Mouse (Mus musculus): ENCODE data around the gene Ckap2l. TPM values are rescaled to one million over a fixed set of nuclear protein-coding genes. Genes with fewer than 3 reads are reported as not detected.

Gene Ckap2l
- polyA plus RNA-seq, 1 experiment from 2014 or later = 37.0 TPM

DNA sequence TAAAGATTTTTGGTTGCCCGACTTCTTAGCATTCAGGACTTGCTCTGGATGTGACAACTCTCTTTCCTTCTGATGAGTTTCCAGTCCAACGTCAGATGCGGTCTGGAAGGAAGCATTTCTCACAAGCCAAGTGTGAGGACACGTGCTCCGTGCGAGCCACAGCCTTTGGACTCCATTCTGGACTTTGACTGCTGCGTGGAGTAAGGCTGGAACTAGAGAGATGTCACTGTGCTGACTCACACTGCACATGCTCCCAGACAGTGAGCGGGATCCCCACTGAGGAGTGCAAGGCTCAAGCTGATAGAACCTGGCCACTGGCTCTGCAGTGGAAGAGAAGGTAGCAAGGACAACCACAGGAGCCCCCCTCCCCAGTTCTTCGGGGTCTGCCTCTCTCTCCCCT lies 64.5 kb downstream of the Ckap2l start:
- Histone ChIP-seq H3K9ac (no peak overlapping the region), H3K27ac (peak overlapping the region; percentile 77), H3K36me3 (no peaks in the 10 kb centered on the region), H3K4me1 (peaks cover 5% of the 10 kb centered on the region; the same call in 1 of the 2 replicates), H3K4me3 (no peak overlapping the region), H3K4me2 (no peak overlapping the region), H3K9me3 (no peaks in the 10 kb centered on the region), H3K27me3 (no peaks in the 10 kb centered on the region)
- peak; percentile 58; the same call in 1 of the 2 replicates for ATAC-seq (ENCODE audit: insufficient number of reproducible peaks, low FRiP score, low TSS enrichment, low read depth)
- WGBS = 69% methylated on average over 9 of the region's 9 CpGs

DNA sequence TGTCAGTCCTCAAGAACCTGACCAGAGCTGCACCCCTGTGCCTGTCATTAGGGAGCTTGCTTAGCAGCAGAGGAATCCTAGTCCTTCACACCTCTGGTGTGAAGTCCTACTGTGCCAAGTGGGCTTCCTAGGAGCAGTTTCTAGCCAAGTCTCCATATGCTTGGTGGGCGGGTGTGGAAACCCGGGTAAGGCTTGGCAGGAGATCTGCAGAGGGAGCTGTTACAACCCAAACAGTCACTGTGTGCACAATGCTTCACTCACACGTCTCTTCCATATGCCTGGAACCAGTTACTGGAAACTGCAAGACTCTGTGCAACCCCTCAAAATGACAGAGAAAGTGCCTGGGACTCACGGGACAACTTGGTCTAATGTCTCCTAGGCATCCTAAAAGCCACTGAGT lies 65.0 kb downstream of the Ckap2l start:
- Histone ChIP-seq H3K27me3 (no peaks in the 10 kb centered on the region), H3K4me2 (no peak overlapping the region), H3K4me1 (peaks cover 5% of the 10 kb centered on the region; the same call in 1 of the 2 replicates), H3K4me3 (no peak overlapping the region), H3K27ac (peak overlapping the region; percentile 77), H3K9me3 (no peaks in the 10 kb centered on the region), H3K9ac (no peak overlapping the region), H3K36me3 (no peaks in the 10 kb centered on the region)
- ATAC-seq (ENCODE audit: insufficient number of reproducible peaks, low FRiP score, low TSS enrichment, low read depth) = peak; percentile 71
- 21% methylated on average over 4 of the region's 4 CpGs for WGBS

- Histone ChIP-seq H3K4me1 (peaks cover 5% of the 10 kb centered on the region; the same call in 1 of the 2 replicates), H3K9me3 (no peaks in the 10 kb centered on the region), H3K27ac (no peak overlapping the region), H3K4me3 (no peak overlapping the region), H3K9ac (no peak overlapping the region), H3K4me2 (no peak overlapping the region), H3K27me3 (no peaks in the 10 kb centered on the region), H3K36me3 (no peaks in the 10 kb centered on the region)
- ATAC-seq (ENCODE audit: insufficient number of reproducible peaks, low FRiP score, low TSS enrichment, low read depth) = no peak
- 82% methylated on average over 7 of the region's 7 CpGs for WGBS
These were observed 67.7 kb downstream of the Ckap2l start for GRCm38 (mm10) chr2:129229316-129229715.

- Histone ChIP-seq H3K4me3 (no peak overlapping the region), H3K9ac (no peak overlapping the region)
- 81% methylated on average over 4 of the region's 4 CpGs for WGBS
These were observed 68.4 kb downstream of the Ckap2l start for GRCm38 (mm10) chr2:129228571-129228970.

DNA sequence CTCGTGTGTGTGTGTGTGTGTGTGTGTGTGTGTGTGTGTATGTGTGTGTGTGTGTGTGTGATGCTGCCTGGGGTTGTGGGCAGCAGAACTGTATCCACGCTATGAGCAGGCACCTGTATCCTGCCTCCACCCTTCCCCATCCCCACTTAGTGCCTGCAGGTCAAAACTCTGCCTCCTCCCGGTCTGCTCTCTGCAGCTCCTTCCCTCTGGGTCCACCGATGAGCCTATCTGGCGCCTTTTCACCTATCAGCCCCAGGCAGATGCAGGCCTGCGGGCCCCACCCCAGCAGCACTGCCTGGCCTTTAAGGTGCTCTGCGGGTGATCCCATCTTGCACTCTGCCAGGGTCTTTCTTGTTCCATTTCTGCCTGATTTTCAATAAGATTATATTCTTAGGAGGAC lies 69.3 kb downstream of the Ckap2l start:
- H3K4me1 ChIP-seq = peaks cover 3% of the 10 kb centered on the region; the same call in 1 of the 2 replicates
- no peaks in the 10 kb centered on the region for H3K36me3 ChIP-seq
- H3K9me3 ChIP-seq = no peaks in the 10 kb centered on the region
- no peak for ATAC-seq (ENCODE audit: insufficient number of reproducible peaks, low FRiP score, low TSS enrichment, low read depth)
- H3K4me2 ChIP-seq = no peak overlapping the region
- WGBS = 67% methylated on average over 6 of the region's 7 CpGs
- H3K27me3 ChIP-seq = no peaks in the 10 kb centered on the region
- no peak overlapping the region for H3K4me3 ChIP-seq
- H3K9ac ChIP-seq = no peak overlapping the region
- no peak overlapping the region for H3K27ac ChIP-seq

More at GRCm38 (mm10) chr2:129228571-129228970, 68.4 kb downstream of the Ckap2l start:
- ATAC-seq (ENCODE audit: insufficient number of reproducible peaks, low FRiP score, low TSS enrichment, low read depth) = no peak
- no peaks in the 10 kb centered on the region for H3K27me3 ChIP-seq
- no peaks in the 10 kb centered on the region for H3K9me3 ChIP-seq
- H3K36me3 ChIP-seq = no peaks in the 10 kb centered on the region
- H3K4me2 ChIP-seq = no peak overlapping the region
- peaks cover 5% of the 10 kb centered on the region; the same call in 1 of the 2 replicates for H3K4me1 ChIP-seq
- H3K27ac ChIP-seq = no peak overlapping the region

- Histone ChIP-seq H3K4me3 (no peak overlapping the region), H3K27me3 (no peaks in the 10 kb centered on the region), H3K4me1 (no peaks in the 10 kb centered on the region), H3K9ac (no peak overlapping the region), H3K36me3 (no peaks in the 10 kb centered on the region), H3K4me2 (no peak overlapping the region), H3K9me3 (no peaks in the 10 kb centered on the region), H3K27ac (no peak overlapping the region)
- no peak for ATAC-seq (ENCODE audit: insufficient number of reproducible peaks, low FRiP score, low TSS enrichment, low read depth)
- WGBS = 77% methylated on average over 7 of the region's 7 CpGs
These were observed 69.9 kb downstream of the Ckap2l start for GRCm38 (mm10) chr2:129227011-129227529.

GRCm38 (mm10) chr2:129226296-129226851 lies 70.6 kb downstream of the Ckap2l start:
- no peak overlapping the region for H3K4me2 ChIP-seq
- no peak overlapping the region for H3K27ac ChIP-seq
- H3K36me3 ChIP-seq = no peaks in the 10 kb centered on the region
- no peaks in the 10 kb centered on the region for H3K27me3 ChIP-seq
- no peaks in the 10 kb centered on the region for H3K4me1 ChIP-seq
- no peak overlapping the region for H3K9ac ChIP-seq
- no peaks in the 10 kb centered on the region for H3K9me3 ChIP-seq
- no peak for ATAC-seq (ENCODE audit: insufficient number of reproducible peaks, low FRiP score, low TSS enrichment, low read depth)
- WGBS = 68% methylated on average over 11 of the region's 11 CpGs
- no peak overlapping the region for H3K4me3 ChIP-seq

DNA sequence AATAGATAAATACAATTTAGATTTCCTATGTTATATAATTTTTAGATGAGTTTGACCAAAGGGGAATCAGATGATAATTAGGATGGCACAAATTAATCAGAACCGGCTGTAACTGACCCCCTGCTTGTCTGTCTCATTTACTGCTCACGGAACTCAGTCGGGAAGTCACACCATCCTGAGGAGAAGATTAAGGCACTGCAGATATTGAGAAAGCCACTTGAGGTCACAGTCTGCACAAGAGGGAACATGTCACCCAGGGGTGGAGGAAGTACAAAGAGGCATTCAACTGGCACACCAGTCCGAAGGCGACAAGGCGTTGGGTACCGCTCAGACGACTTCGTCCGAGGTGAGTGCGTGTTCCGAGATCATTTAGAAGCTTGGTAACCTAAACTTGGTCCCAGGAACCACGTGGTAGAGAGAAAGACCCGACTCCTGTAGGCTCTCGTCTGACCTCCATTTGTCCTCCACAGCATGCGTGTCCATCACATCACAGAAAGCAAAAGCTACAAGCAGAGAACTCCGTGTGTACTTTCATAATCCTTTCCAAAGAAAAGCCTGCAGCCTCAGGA lies 71.7 kb downstream of the Ckap2l start:
- no peak overlapping the region for H3K9ac ChIP-seq
- H3K4me1 ChIP-seq = 0 out of 2 replicates have a peak, but pooled peaks cover 2% of the 10 kb centered on the region
- H3K36me3 ChIP-seq = no peaks in the 10 kb centered on the region
- no peaks in the 10 kb centered on the region for H3K9me3 ChIP-seq
- no peaks in the 10 kb centered on the region for H3K27me3 ChIP-seq
- 84% methylated on average over 17 of the region's 17 CpGs for WGBS
- H3K27ac ChIP-seq = no peak overlapping the region
- H3K4me2 ChIP-seq = no peak overlapping the region
- ATAC-seq (ENCODE audit: insufficient number of reproducible peaks, low FRiP score, low TSS enrichment, low read depth) = no peak
- no peak overlapping the region for H3K4me3 ChIP-seq

GRCm38 (mm10) chr2:129224178-129224577 lies 72.8 kb downstream of the Ckap2l start:
- no peak overlapping the region for H3K27ac ChIP-seq
- no peaks in the 10 kb centered on the region for H3K36me3 ChIP-seq
- 63% methylated on average over 4 of the region's 4 CpGs for WGBS
- H3K27me3 ChIP-seq = no peaks in the 10 kb centered on the region
- H3K4me1 ChIP-seq = 0 out of 2 replicates have a peak, but pooled peaks cover 2% of the 10 kb centered on the region
- H3K4me3 ChIP-seq = no peak overlapping the region
- ATAC-seq (ENCODE audit: insufficient number of reproducible peaks, low FRiP score, low TSS enrichment, low read depth) = no peak
- H3K9ac ChIP-seq = no peak overlapping the region
- no peaks in the 10 kb centered on the region for H3K9me3 ChIP-seq
- no peak overlapping the region for H3K4me2 ChIP-seq

DNA sequence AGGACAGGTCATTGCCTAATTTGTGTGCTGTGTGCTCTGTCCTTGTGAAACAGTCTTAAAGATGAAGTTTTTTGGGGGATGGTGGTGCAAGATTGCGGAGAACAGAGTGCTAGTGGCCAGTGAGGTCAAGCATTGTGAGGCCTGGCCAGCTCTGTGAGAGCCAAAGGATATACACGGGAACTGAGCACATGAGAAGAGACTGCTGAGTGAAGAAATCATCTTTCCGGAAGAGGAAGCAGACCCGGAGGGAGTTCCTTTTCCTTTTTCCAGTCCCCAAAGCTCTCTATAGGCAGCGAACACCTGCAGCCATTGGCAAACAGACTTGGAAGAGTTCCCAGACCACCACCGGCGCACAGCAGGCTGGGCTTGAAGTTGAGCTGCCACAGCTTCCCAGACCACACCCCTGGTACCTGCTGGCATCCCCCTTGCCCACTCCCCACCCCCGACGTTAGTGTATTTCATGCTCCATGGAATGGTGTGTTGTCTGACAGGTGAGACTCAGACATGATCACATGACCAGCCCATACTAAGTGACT lies 75.8 kb downstream of the Ckap2l start:
- no peak overlapping the region for H3K9ac ChIP-seq
- H3K4me2 ChIP-seq = no peak overlapping the region
- 0 out of 2 replicates have a peak, but pooled peaks cover 2% of the 10 kb centered on the region for H3K4me1 ChIP-seq
- no peaks in the 10 kb centered on the region for H3K27me3 ChIP-seq
- WGBS = 63% methylated on average over 9 of the region's 9 CpGs
- no peaks in the 10 kb centered on the region for H3K36me3 ChIP-seq
- H3K27ac ChIP-seq = no peak overlapping the region
- no peak for ATAC-seq (ENCODE audit: insufficient number of reproducible peaks, low FRiP score, low TSS enrichment, low read depth)
- no peaks in the 10 kb centered on the region for H3K9me3 ChIP-seq
- no peak overlapping the region for H3K4me3 ChIP-seq

- Histone ChIP-seq H3K4me1 (0 out of 2 replicates have a peak, but pooled peaks cover 2% of the 10 kb centered on the region), H3K27ac (no peak overlapping the region), H3K36me3 (no peaks in the 10 kb centered on the region), H3K27me3 (no peaks in the 10 kb centered on the region), H3K4me3 (no peak overlapping the region), H3K9ac (no peak overlapping the region), H3K4me2 (no peak overlapping the region), H3K9me3 (no peaks in the 10 kb centered on the region)
- 68% methylated on average over 4 of the region's 4 CpGs for WGBS
- no peak for ATAC-seq (ENCODE audit: insufficient number of reproducible peaks, low FRiP score, low TSS enrichment, low read depth)
These were observed 78.4 kb downstream of the Ckap2l start for GRCm38 (mm10) chr2:129218537-129219105.
